Mouse (Mus musculus) CH12.LX (cell line): ENCODE measurements at regions not wholly inside any gene's neighbourhood (a gene's known extent, or its start where the extent isn't known, plus 50 kb on each side); places are given as distances from the start of the nearest gene placed in this dataset.

Source experiments
- DNase-seq: peaks from one replicate; pipeline ENCODE4 v3.0.0-alpha.2; 2013; ENCODE audit errors: extremely low read depth
- H3K27ac ChIP-seq: 2 replicates; pipeline ENCODE4 v1.5.1; 2012; ENCODE audit warnings: low read depth, mild to moderate bottlenecking, control low read depth, moderate library complexity; ENCODE audit not compliant: insufficient read depth
- H3K27me3 ChIP-seq: replicated peaks from 2 replicates; pipeline ENCODE3; 2012; ENCODE audit warnings: inconsistent platforms
- H3K36me3 ChIP-seq, 2 experiments: replicated peaks in 1 of 2; 2 replicates each; pipeline versions ENCODE3 to v1.6.1; 2012; ENCODE audit warnings: inconsistent platforms in 1 of 2, low read length in 1 of 2, mild to moderate bottlenecking in 1 of 2, mixed read lengths in 1 of 2, moderate library complexity in 1 of 2; ENCODE audit not compliant: control insufficient read depth in 1 of 2, insufficient read depth in 1 of 2
- H3K4me1 ChIP-seq, 2 experiments: 2 replicates each; pipeline ENCODE4 v1.6.1; 2012; ENCODE audit warnings: inconsistent platforms in 1 of 2, moderate library complexity in 1 of 2; ENCODE audit not compliant: insufficient read depth in 2 of 2, control insufficient read depth in 1 of 2
- H3K4me2 ChIP-seq: 2 replicates; pipeline ENCODE4 v1.6.1; 2012; ENCODE audit warnings: low read depth, mild to moderate bottlenecking, control low read depth; ENCODE audit not compliant: poor library complexity, insufficient read depth, severe bottlenecking
- H3K4me3 ChIP-seq, 3 experiments: fragments of 150-350 bp in 1 of 3; sonication (generic) in 1 of 3; replicated peaks in 1 of 3; 2 replicates each; pipeline versions ENCODE3 to v1.5.1; 2011 to 2012; ENCODE audit warnings: low read depth in 2 of 3, low read length in 2 of 3, mild to moderate bottlenecking in 2 of 3, moderate library complexity in 2 of 3, control low read depth in 1 of 3, improper control_type of control experiment in 1 of 3, inconsistent platforms in 1 of 3, mixed read lengths in 1 of 3; ENCODE audit not compliant: poor library complexity in 1 of 3
- H3K79me2 ChIP-seq: replicated peaks from 2 replicates; pipeline ENCODE4 v1.6.1; 2012; ENCODE audit warnings: mild to moderate bottlenecking, moderate library complexity; ENCODE audit not compliant: control insufficient read depth, poor library complexity, insufficient read depth, severe bottlenecking; ENCODE audit errors: extremely low read depth
- H3K9ac ChIP-seq: 2 replicates; pipeline ENCODE4 v1.6.1; 2012; ENCODE audit warnings: low read depth, mild to moderate bottlenecking, control low read depth, moderate library complexity; ENCODE audit not compliant: insufficient read depth
- H3K9me3 ChIP-seq: replicated peaks from 2 replicates; pipeline ENCODE3; 2012; ENCODE audit warnings: low read length, inconsistent platforms, mixed read lengths
- CHD1 ChIP-seq: IDR thresholded peaks from 2 replicates; pipeline ENCODE4 v1.6.1; 2012; ENCODE audit warnings: low read depth, low read length, improper control_type of control experiment, inconsistent platforms
- CHD2 ChIP-seq: IDR thresholded peaks from 2 replicates; pipeline ENCODE4 v1.6.1; 2011; ENCODE audit warnings: low read length, improper control_type of control experiment
- CTCF ChIP-seq, 2 experiments: IDR thresholded peaks in 1 of 2; conservative IDR thresholded peaks in 1 of 2; 2 replicates each; pipeline ENCODE4 v1.5.1; 2011 to 2012; ENCODE audit warnings: low read depth in 2 of 2, low read length in 2 of 2, improper control_type of control experiment in 1 of 2, inconsistent platforms in 1 of 2, mild to moderate bottlenecking in 1 of 2, moderate library complexity in 1 of 2
- E2F4 ChIP-seq: IDR thresholded peaks from 2 replicates; pipeline ENCODE4 v1.6.1; 2011; ENCODE audit warnings: low read depth, low read length, improper control_type of control experiment; ENCODE audit not compliant: insufficient replicate concordance
- ETS1 ChIP-seq: conservative IDR thresholded peaks from 2 replicates; pipeline ENCODE4 v1.6.1; 2012; ENCODE audit warnings: low read depth, mild to moderate bottlenecking, inconsistent platforms, low read length, improper control_type of control experiment, moderate library complexity
- HCFC1 ChIP-seq: IDR thresholded peaks from 2 replicates; pipeline ENCODE4 v1.6.1; 2012; ENCODE audit warnings: low read depth, mild to moderate bottlenecking, inconsistent platforms, low read length, improper control_type of control experiment
- KAT2A ChIP-seq: IDR thresholded peaks from 2 replicates; pipeline ENCODE4 v1.6.1; 2012; ENCODE audit warnings: low read length, improper control_type of control experiment, inconsistent platforms; ENCODE audit not compliant: insufficient replicate concordance
- MXI1 ChIP-seq: IDR thresholded peaks from 2 replicates; pipeline ENCODE4 v1.6.1; 2011; ENCODE audit warnings: mild to moderate bottlenecking, low read depth, low read length, improper control_type of control experiment
- MYC ChIP-seq: IDR thresholded peaks from 2 replicates; pipeline ENCODE4 v1.6.1; 2011; ENCODE audit warnings: low read depth, mild to moderate bottlenecking, improper control_type of control experiment, low read length
- NELFE ChIP-seq: IDR thresholded peaks from 2 replicates; pipeline ENCODE4 v1.6.1; 2011; ENCODE audit warnings: low read depth, low read length, improper control_type of control experiment
- NRF1 ChIP-seq: IDR thresholded peaks from 2 replicates; pipeline ENCODE4 v1.6.1; 2014; ENCODE audit warnings: low read depth, mild to moderate bottlenecking, inconsistent platforms, low read length, improper control_type of control experiment, moderate library complexity
- PAX5 ChIP-seq: IDR thresholded peaks from 2 replicates; pipeline ENCODE4 v1.6.1; 2012; ENCODE audit warnings: low read length, inconsistent platforms, mixed read lengths
- RAD21 ChIP-seq: IDR thresholded peaks from 2 replicates; pipeline ENCODE4 v1.6.1; 2011; ENCODE audit warnings: low read depth, mild to moderate bottlenecking, low read length, improper control_type of control experiment, moderate library complexity
- RCOR1 ChIP-seq: conservative IDR thresholded peaks from 2 replicates; pipeline ENCODE4 v1.6.1; 2012; ENCODE audit warnings: low read depth, mild to moderate bottlenecking, inconsistent platforms, low read length, improper control_type of control experiment
- SMC3 ChIP-seq: IDR thresholded peaks from 2 replicates; pipeline ENCODE4 v1.6.1; 2011; ENCODE audit warnings: low read depth, low read length, improper control_type of control experiment
- TBP ChIP-seq: conservative IDR thresholded peaks from 2 replicates; pipeline ENCODE4 v1.6.1; 2011; ENCODE audit warnings: low read depth, low read length, improper control_type of control experiment
- USF1 ChIP-seq: IDR thresholded peaks from 2 replicates; pipeline ENCODE4 v1.6.1; 2014; ENCODE audit warnings: low read depth, mild to moderate bottlenecking, inconsistent platforms, low read length, improper control_type of control experiment
- ZC3H11A ChIP-seq: IDR thresholded peaks from 2 replicates; pipeline ENCODE4 v1.6.1; 2012; ENCODE audit warnings: low read depth, mild to moderate bottlenecking, inconsistent platforms, low read length, improper control_type of control experiment
- ZMIZ1 ChIP-seq: IDR thresholded peaks from 2 replicates; pipeline ENCODE4 v1.6.1; 2012; ENCODE audit warnings: low read depth, mild to moderate bottlenecking, inconsistent platforms, low read length, improper control_type of control experiment
- ZNF384 ChIP-seq: IDR thresholded peaks from 2 replicates; pipeline ENCODE4 v1.6.1; 2012; ENCODE audit warnings: low read depth, low read length, improper control_type of control experiment, inconsistent platforms
- dilution Hi-C: fragments of 300-500 bp; cut with MboI; formaldehyde crosslinking; loops from 2 replicates; pipeline ENCODE4 v1.14.3; 2020; ENCODE audit warnings: low sequenced_read_pairs; ENCODE audit not compliant: extremely low pct_unique_long_range_greater_than_20kb, extremely low pct_ligation_motif_present
- in situ Hi-C: fragments of 300-500 bp; cut with MboI; formaldehyde crosslinking; loops from 3 replicates; pipeline ENCODE4 v1.14.3; 2019; ENCODE audit warnings: low sequenced_read_pairs, low pct_ligation_motif_present, low pct_unique_long_range_greater_than_20kb, mixed read lengths

- peaks cover 7 to 14% of the 10 kb centered on the region in 2 experiments; a peak in 3 of 4 replicates for H3K4me1 ChIP-seq
These were observed 65.6 kb upstream of the Bach2 start for GRCm38 (mm10) chr4:32172992-32173391.

GRCm38 (mm10) chr4:32174771-32175170, 63.8 kb upstream of the Bach2 start:
- no peak for DNase-seq
- H3K27me3 ChIP-seq: no peaks in the 10 kb centered on the region
- TF ChIP-seq RAD21 (no peak), ZC3H11A (no peak), USF1 (no peak), ZNF384 (no peak), SMC3 (no peak), CTCF (conservative IDR thresholded peaks at IDR 0.05 in 1 of 2, IDR thresholded peaks at IDR 0.05 in 1 of 2; ENCODE audit: low read depth in 2 of 2, low read length in 2 of 2) (no peak), MXI1 (no peak), NELFE (no peak), ZMIZ1 (no peak), E2F4 (no peak)
- no peak overlapping the region for H3K4me2 ChIP-seq
- H3K79me2 ChIP-seq: no peaks in the 10 kb centered on the region
- in situ Hi-C loops: no loop called here
- H3K9me3 ChIP-seq: no peaks in the 10 kb centered on the region
- no peaks in the 10 kb centered on the region for H3K36me3 ChIP-seq
- H3K4me3 ChIP-seq: no peak overlapping the region
- H3K9ac ChIP-seq: no peak overlapping the region
- dilution Hi-C loops: no loop called here
- H3K4me1 ChIP-seq: peaks cover 11 to 17% of the 10 kb centered on the region in 2 experiments
- H3K27ac ChIP-seq: no peak overlapping the region

More at GRCm38 (mm10) chr4:32172992-32173391, 65.6 kb upstream of the Bach2 start:
- Histone ChIP-seq H3K36me3 (no peaks in the 10 kb centered on the region), H3K79me2 (no peaks in the 10 kb centered on the region), H3K27ac (no peak overlapping the region), H3K9me3 (no peaks in the 10 kb centered on the region)
- DNase-seq: no peak
- in situ Hi-C loops: no loop called here
- dilution Hi-C loops: no loop called here
- no peak for TF ChIP-seq MYC
- TF ChIP-seq, all 38 proteins: peak for 0
- Histone ChIP-seq H3K4me2 (no peak overlapping the region), H3K4me3 (no peak overlapping the region), H3K9ac (no peak overlapping the region), H3K27me3 (no peaks in the 10 kb centered on the region)

GRCm38 (mm10) chr4:32175231-32175630, 63.4 kb upstream of the Bach2 start:
- no peaks in the 10 kb centered on the region for H3K9me3 ChIP-seq
- H3K79me2 ChIP-seq: no peaks in the 10 kb centered on the region
- no peak overlapping the region for H3K4me3 ChIP-seq
- H3K9ac ChIP-seq: no peak overlapping the region
- no peak overlapping the region for H3K4me2 ChIP-seq
- in situ Hi-C loops (no loop called here), dilution Hi-C loops (no loop called here)
- DNase-seq: no peak
- peaks cover 11 to 17% of the 10 kb centered on the region in 2 experiments for H3K4me1 ChIP-seq
- TF ChIP-seq HCFC1 (no peak), PAX5 (no peak), ZC3H11A (no peak), NRF1 (no peak), MYC (no peak), RCOR1 (no peak), CHD2 (no peak), RAD21 (no peak), E2F4 (no peak), KAT2A (no peak), ETS1 (no peak), CHD1 (no peak), ZNF384 (no peak), TBP (no peak)
- no peaks in the 10 kb centered on the region for H3K27me3 ChIP-seq
- no peak overlapping the region for H3K27ac ChIP-seq
- no peaks in the 10 kb centered on the region for H3K36me3 ChIP-seq
